Mouse (Mus musculus) CD4-positive, CD25-positive, alpha-beta regulatory T cell (primary cell): ENCODE data around the gene Gabrr3. TPM values are rescaled to one million over a fixed set of nuclear protein-coding genes. Genes with fewer than 3 reads are reported as not detected.

Experiments
- polyA plus RNA-seq: library from polyadenylated mRNA; unstranded; fragments of 100-300 nt; shearing (Covaris generic); gene quantifications from one replicate; pipeline ENCODE4 v1.2.1, GENCODE M21; 2017

Gene Gabrr3
- polyA plus RNA-seq: 0.04 TPM

DNA sequence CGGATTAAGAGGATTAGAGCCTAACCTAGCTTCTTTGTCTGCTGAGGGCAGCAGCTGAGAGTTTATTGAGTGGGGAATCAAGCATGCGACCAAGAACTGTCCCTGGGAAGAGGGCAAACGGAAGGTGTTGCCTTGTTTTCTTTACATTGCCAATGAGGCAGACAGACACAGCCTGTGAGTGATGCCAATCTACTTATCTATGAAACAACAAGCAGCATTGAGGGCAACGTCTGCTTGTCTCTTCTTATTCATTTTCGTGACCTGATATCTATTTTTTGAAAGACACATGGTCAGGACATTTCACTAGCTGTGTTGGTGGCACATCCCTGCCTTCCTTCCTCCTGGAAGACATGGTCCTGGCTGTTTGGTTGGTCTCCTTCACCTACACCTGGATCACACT, at the start of gene Gabrr3:
Gene Gabrr3, plus strand, starts transcription at position 301 of the 400 bp plus-strand sequence.

DNA sequence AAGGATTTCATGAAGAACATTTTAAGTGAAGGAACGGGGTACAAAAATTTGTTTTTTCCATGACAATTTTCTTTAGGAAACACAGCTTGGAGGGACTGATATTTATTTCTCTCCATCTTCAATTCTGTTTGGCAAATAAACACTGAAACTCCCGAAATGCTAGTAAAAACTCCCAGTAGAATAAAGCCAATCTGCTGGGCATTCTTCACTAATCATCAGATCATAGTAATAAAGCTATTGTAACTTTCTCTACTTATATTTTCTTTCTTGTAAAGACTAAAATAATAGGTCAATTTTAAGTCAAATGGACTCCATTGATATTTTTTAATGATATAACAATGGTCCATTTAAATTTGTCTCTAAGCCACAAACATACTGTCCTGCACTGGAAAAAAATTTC, 43.2 kb upstream of the Gabrr3 start, which contains the start of gene Olfr209:
Gene Olfr209, minus strand, starts transcription at position 101 of the 400 bp plus-strand sequence.

DNA sequence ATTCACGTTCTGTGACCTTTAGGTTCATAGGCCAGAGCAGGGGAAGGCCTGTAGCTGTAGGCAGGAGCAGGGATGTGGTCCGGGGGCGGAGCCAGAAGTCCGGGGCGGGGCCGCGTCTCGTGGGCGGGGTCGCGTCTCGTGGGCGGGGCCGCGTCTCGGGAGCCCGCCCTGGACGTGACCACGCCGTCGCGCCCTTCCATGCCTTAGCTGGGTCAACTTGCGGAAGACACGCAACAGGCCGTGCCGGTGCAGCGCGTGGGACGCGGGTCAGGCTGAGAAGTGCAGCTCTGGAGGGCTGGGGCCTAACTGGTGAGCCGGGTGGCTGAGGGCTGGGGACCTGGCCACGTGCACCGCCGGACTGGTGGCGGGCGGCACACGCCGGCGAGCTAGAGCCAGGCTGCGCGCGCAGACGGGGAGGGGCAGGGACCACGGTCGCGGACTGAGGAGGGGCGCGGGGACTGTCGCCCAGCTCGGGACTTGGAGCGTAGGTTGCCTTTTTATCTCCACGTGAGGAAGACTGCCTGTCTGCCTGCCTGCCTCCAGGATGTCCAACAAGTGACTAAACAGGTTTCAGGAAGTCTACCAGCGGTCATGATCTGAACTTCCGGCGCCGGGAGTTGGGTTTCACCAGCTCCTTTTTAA, 64.6 kb downstream of the Gabrr3 start, which contains the start of gene Riox2:
Gene Riox2, plus strand, starts transcription at position 139 of the 642 bp plus-strand sequence.

Other genes starting within 250 kb of the Gabrr3 start
- gene Olfr196, start 236.9 kb upstream of the Gabrr3 start, polyA plus RNA-seq: not detected
- not detected for gene Olfr198, start 203.8 kb upstream of the Gabrr3 start, polyA plus RNA-seq
- gene Olfr199, start 187.6 kb upstream of the Gabrr3 start, polyA plus RNA-seq: not detected
- not detected for gene Olfr201, start 134.7 kb upstream of the Gabrr3 start, polyA plus RNA-seq
- not detected for gene Olfr202, start 120.5 kb upstream of the Gabrr3 start, polyA plus RNA-seq
- not detected for gene Olfr203, start 108.5 kb upstream of the Gabrr3 start, polyA plus RNA-seq
- gene Olfr204, start 89.1 kb upstream of the Gabrr3 start, polyA plus RNA-seq: not detected
- not detected for gene Olfr205, start 76.2 kb upstream of the Gabrr3 start, polyA plus RNA-seq
- gene Olfr206, start 58.1 kb upstream of the Gabrr3 start, polyA plus RNA-seq: not detected
- gene Olfr209, start 43.3 kb upstream of the Gabrr3 start, polyA plus RNA-seq: not detected
- 82.3 TPM for gene Riox2, start 64.4 kb downstream of the Gabrr3 start, polyA plus RNA-seq
- 6.0 TPM for gene Crybg3, start 193.6 kb downstream of the Gabrr3 start, polyA plus RNA-seq
- gene Arl6, start 232.1 kb downstream of the Gabrr3 start, polyA plus RNA-seq: 1.7 TPM